Mouse (Mus musculus) liver, adult 2 months (tissue): ENCODE measurements around the gene Mmp8.

Experiments used
- CTCF ChIP-seq: fragments of 200-500 bp; IDR thresholded peaks from 2 replicates; pipeline ENCODE4 v1.5.1; 2011; ENCODE audit warnings: low read depth, low read length, control low read depth
- POLR2A ChIP-seq: fragments of 200-500 bp; IDR thresholded peaks from 2 replicates; pipeline ENCODE4 v1.6.1; 2011; ENCODE audit warnings: low read length, control low read depth; ENCODE audit not compliant: insufficient read depth; ENCODE audit errors: extremely low read depth

DNA sequence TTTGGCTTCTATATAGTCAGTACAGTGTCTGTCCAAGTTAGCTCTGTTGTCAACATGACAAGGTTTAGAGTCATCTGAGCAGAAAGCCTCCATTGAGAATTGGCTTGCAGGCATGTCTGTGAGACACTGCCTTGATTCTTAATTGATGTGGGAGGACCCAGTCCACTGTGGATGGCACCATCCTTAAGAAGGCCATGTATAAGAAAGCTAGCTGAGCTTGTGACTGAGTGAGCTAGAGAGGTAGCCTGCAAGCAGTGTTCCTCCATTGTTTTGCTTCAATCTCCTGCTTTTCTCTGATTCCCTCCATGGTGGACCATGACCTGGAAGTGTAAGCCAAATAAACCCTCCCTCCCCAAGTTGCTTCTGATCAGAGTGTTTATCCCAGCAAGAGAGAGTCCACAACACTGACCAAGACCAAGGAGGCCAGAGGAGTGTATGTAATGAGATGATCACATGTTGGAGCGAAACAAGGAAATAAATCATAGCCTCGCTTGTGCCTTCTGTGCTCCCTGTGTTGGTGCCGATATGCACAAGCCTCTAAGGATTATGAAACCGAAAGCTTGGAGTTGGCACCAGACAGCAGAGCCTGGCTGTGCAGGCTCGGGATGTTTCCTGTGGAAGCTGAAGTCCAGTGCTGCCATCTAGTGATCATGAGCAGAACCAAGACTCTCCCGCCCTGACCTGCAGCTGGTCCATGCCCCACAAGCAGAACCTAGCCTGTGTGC is 36.7 kb downstream of the Mmp8 start:
- TF ChIP-seq POLR2A = no peak
- peak; percentile 99 for TF ChIP-seq CTCF
